Mouse (Mus musculus) kidney, adult 11 months (tissue): ENCODE measurements around the gene Rimbp2.
"Not testable (repeated sequence)": the region's sequence is repeated elsewhere in the genome, so short reads cannot be mapped to it uniquely, and the experiment has no call there.

Experiments used
- DNase-seq: peaks from one replicate; pipeline ENCODE4 v3.0.0; 2022

Gene Rimbp2

DNA sequence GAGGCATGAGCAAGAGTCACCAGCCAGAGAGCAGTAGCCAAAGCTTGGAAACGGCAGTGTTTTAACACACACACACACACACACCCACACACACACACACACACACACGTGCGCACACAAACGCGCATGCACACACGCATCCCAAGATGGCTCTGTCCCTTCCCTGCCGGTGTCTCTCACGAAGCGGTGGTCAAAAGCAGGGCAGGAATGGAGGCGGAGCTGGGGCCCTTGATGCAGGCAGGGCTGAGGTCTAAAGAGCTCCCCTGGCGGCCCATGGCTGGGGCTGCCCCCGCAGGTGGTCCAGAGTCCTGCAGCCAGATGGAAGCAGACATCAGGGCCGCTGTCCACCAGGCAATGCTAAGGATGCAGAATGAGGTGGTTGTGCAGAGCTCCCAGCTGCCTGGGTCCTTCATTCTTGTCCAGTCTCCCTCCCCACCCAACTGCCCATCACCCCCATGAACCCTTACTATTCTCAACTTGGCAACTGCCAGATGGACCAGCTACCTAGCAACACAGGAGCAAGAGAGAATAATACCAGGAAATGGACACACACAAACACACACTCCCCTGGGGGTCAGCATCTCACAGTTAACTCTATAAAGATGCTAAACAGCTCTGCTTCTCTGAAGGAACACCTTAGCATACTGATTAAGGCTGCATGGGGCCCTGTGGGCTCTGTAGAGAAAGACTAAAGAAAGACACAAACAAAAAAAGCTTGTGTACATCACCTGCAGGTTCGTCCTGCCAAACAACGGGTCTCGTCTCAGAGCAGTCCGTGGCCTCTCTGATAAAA, at the start of gene Rimbp2:
Rimbp2 (minus strand) TSS at position 209 of the 793 bp plus-strand sequence.
- DNase-seq, result no peak

DNA sequence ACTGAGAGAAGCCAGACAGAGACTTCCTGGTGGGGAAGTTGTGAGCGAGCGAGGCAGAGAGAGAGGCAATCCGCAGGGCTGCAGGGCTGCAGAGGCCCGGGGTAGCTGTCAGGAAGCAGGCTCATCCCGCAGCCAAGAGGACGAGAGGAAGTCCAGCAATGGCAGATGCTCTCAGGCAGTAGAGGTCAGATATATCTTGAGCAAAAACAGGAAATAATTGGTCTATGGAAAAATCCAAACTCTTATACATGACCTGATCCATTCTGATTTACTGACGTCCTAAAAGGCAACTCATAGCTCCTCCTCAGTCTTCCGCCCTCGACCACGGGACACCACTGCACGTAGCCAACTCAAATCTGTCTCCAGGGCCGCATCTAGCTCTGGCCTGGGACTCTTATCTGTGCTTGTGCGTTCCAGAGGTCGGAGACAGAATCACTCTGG, 49.3 kb upstream of the Rimbp2 start:
- peak; percentile 30 for DNase-seq

DNA sequence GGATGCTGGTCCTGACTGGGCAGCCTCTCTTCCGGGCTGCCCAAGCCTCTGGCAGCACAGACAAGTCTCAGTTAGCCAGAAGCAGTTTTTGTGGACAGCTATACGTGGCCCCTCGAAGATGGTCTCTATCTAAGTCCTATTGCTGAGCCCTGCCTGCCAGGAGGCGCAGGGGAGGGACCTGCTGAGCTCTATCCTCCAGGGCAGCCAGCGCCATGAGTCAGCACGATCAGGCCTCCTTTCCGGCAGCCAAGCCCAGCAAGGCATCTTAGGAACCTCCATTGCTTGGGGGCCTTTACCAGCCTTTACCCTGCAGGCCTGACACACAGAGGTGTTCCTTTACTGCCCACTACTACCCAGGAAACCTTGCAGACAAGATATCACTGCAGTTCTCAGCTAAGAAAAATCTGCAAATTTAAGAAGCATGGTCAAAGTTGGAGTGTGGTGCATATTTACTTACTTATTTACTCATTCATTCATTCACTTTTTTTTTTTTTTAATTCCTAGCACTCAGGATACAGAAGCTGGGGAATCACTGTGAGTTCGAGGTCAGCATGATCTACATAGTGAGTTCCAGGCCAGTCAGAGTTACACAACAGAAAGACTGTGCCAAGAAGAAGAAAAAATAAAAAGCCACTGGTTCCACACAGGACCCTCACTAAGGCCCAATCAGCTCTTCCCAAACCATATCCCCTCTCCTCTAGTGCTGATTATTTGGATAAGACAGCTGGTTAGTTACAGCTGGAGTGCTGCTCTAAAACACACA, 47.6 kb upstream of the Rimbp2 start:
- no peak for DNase-seq

DNA sequence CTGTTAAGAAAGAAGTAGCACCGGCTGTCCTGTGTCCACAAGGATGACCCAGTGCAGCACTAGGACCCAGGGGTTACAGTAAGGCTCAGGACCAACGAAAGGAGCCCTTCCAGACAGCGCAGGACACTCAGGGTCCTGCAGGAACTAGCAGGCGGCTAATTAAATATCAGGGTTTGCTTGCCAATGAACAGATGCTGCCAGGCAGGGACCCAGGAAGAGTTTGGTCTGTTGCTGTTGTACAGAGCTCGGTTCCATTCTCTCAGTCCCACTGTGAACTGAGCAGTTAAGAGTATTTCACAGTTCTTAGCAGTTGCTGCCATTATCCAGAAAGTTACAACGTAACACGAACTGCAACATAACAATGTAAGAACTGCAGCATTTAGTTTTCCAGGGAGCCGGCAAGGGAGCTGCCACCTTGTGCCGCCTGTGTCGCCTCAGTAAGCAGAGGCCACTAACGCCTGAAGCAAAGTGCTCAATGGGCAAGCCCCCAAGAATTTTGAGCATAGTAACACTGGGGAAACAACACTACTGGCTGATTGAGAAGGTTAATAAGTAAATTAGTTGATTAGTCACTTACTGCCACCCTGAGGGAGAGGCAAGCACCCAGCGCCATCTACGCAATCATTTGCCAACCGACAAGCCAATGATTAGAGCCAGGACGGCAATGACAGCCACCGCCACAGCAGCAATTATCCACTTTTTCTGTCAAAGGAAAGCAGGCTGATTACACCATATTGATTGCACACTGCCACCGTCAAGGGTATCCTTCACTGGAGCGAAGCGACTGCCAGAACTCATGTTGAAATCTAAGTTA, 34.1 kb upstream of the Rimbp2 start:
- DNase-seq, result peak; percentile 78

DNA sequence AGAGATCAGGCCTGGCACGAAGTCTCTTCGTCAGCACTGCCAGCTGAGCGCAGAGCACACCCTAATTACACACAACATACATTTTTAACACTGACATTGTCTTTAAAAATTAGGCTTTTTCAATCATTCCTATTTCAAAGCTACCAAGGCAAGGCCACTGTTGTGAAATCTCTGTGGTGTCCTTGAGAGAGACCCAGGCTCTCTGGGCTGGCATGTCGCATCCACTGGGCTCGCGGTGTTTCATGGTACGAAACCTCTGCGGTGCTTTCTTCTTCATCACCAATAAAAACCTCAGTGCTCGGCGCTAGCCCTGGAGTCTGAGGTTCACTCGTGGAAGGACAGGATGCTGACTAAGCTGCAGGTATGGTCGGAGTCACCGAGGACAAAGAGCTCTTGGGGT, 32.7 kb upstream of the Rimbp2 start:
- no peak for DNase-seq

DNA sequence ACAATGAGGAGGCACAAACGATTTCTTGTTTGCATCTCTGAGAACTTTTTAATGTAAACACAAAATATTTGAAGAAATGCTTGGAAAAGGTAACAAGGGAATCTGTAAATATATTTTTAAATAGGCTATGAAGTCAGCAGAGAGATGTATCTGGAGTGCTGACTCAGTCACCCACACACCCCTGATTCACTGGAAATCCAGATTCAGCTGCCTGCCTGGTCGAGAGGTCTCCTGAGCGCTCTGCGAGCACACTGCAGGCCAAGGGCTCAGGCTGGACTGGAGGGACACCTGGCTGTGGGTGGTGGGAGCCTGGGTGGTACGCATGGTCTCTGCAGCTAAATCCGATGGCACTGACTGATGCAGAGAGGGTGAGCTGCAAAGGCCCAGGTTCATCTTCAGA, 31.2 kb upstream of the Rimbp2 start:
- DNase-seq, result no peak

DNA sequence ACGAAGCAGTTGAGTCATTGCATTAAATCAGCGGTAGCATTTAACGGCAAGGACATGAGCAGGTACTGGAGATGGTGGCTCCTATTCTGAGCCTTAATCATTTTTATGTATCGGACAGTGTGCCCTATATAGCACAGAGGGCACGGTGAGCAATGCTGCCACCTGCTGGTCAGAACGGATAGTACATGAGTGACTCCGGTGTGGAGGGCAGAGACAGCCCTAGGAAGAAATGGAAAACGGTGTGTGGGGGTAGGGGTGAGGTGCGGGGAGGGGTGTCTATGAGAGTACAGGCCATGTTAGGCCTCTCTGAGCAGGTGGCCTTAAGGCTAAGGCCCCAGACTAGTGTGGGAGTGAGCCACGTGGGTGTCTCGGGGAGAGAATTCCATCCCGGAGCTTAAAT, 28.3 kb upstream of the Rimbp2 start:
- peak; percentile 31 for DNase-seq

DNA sequence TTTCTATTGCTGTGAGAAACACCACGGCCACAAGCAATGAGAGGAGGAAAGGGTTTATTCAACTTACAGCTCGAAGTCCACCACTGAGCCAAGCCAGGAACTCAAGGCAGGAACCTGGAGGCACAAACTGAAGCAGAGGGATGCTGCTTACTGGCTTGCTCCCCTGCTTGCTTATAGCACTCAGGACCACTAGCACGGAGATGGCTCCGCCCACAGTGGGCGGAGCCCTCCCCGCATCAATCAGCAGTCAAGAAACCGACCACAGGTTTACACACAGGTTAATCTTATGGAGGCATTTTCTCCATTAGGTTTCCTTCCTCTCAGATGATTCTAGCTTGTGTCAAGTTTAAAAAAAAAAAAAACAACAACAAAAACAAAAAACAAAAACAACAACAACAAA, 27.6 kb upstream of the Rimbp2 start:
- no peak for DNase-seq

DNA sequence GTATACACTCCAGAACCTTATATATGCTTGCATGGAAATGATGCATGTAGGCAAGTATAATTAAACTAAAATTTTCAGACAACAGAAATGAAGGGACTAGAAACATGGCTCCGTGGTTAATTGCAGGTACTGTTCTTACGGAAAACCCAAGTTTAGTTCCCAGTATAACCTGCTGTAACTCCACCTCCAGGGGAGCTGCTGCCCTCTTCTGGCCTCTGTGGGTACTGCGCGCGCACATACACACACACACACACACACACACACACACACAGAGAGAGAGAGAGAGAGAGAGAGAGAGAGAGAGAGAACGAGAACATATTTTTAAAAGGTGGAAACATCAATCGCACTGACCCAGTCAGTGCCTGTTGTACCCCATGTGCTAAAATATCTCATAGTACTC, 25.7 kb upstream of the Rimbp2 start:
- no peak for DNase-seq

DNA sequence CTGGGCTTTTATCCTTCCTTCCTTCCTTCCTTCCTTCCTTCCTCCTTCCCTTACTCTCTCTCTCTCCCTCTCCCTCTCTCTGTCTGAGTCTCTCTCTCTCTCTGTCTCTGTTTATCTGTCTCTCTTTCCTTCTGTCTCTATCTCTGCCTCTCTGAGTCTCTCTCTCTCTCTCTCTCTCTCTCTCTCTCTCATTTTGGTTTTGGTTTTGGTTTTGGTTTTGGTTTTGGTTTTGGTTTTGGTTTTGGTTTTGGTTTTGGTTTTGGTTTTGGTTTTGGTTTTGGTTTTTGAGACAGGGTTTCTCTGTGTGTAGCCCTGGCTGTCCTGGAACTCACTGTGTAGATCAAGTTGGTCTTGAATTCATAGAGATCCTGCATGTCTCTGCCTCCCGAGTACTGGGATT, 24.2 kb upstream of the Rimbp2 start:
- DNase-seq, result not testable (repeated sequence)

DNA sequence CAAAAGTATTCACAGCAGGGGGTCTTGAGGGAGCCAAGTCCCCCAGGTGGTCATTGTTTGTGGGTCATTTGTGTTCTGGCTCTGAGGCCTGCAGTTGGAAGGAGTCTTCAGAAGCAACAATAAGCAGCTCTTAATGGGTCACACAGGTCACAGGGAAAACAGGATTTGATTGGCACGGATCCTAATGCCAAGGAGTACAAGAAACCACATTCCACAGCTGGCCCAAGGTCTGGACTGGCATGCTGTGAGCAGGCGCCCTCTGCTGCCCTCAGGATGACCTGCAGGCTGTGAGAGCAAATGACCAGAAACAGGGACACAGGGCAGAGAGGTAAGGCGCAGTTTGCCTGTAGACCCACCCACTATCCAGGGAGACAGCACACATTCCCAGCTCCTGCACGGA, 23.0 kb upstream of the Rimbp2 start:
- peak; percentile 67 for DNase-seq

DNA sequence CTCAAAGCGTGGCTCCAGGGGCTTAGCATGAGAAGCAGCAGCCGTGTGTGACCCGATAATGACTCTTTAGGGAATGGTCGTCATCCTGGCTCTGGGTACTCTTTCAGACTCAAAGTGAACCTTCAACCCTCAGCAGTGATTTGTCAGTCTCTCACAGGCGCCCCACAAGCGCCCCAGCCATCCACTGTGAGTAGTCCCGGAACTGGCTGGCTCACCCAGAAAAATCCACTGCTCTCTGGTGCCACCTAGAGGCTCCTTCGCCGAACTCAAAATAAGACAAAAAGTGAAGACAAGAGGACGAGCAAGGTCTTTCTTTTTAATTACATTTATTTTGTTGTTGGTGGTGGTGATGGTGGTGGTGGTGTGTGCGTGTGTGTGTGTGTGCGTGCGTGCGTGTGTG, 18.0 kb upstream of the Rimbp2 start:
- peak; percentile 27 for DNase-seq

DNA sequence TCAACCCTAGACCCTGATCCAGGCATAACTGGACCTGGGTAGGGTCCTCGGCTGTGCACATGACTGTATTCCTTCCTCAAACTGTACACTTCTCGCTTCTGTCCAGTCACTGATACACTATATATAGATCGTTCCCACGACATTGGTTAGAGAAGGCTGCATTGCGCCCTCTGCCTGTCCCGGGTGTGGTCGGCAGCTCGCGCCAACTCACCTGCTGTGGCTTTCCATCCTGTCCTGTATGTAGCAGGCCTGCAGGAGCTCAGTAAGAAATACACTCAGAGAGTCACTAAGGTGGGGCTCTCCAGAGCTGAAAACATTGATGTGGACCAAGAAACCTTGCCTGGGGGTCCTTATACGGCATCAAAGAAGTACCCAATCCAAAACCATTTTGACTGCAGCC, 17.6 kb upstream of the Rimbp2 start:
- DNase-seq, result no peak

DNA sequence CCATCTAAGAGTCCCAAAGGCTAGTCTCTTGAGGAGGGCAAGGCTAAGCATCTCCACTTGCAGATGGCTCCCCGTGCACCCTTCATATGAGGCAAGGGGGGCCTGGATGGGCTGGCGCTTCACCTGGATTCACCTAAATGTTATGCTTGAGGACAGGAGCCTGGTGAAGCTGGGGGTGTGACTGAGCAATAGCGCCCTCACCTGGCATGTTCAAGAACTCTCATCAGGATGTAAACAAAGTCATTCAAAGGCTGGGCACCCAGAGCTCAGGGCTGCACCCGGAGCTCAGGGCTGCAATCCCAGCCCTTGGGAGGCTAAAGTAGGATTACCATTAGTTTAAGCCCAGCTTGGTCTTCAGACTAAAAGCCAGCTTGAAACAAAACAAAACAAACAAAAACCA, 11.1 kb upstream of the Rimbp2 start:
- DNase-seq, result no peak

DNA sequence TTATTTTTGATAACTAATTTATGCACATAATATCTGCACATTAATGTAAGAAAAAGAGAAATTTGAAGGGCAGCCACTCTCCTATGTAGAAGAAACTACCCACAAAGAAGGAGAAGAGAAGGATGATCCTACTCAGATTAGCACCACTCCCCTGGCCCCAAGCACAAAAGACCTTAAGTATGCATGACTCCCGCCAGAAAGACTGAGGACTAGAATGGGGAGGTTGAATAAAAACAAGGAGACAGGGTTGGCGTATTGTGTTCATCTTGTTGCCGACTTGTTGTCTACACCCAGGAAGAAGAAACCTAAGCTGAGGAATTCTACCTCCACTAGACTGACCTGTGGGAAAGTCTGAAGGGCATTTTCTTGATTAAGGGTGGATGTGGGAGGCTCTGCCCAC, 5.6 kb upstream of the Rimbp2 start:
- DNase-seq, result no peak

DNA sequence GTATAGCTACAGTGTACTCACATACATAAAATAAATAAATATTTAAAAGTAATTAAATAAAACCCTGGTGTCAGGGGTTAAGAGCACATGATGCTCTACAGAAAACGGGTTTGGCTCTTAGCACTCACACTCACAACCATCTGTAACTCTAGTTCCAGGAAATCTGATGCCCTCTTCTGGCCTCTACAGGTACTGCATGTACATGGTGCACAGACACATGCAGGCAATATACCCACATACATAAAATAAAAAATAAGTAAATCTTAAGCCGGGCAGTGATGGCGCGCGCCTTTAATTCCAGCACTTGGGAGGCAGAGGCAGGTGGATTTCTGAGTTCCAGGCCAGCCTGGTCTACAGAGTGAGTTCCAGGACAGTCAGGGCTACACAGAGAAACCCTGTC, 1.1 kb upstream of the Rimbp2 start:
- not testable (repeated sequence) for DNase-seq

DNA sequence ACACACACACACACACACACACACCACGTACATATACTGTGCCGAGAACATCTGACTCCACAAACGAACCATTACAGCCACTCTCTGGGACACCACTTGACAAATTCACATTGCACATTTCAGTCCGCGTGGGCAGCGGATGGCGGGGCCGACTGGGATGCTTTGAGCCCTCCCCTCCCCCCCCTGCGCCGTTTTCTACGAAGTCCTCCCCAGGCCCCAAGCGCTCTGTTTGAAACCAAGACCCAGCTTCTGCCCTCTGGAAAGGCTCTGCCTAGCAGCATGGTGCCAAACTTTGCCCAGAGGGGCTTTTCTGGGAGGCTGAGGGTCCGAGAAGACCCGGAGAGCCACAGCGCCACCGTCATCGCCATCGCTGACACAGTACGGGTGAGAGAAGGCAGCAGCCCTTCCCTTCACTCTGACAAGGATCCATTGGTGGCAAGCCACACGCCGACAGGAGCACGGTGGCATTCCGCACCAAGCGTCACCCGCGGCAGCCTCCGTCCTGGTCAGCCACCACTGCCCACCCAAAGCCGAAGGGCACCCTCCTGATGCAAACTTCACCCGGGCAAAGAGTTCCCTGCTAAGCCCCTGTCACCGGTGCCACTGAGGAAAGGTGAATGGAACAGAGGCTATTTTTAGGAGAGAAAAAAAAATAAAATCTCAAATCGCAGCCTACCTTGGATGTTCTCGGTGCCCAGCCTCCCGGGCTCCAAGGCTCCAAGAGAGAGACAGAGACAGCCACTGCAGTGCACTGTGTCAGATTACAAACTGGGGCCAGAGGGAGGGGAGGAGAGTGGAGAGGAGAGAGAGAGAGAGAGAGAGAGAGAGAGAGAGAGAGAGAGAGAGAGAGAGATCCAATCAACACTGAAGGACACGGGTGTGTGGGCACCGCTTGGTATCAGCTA, 743 bp downstream of the Rimbp2 start:
- DNase-seq, result no peak

DNA sequence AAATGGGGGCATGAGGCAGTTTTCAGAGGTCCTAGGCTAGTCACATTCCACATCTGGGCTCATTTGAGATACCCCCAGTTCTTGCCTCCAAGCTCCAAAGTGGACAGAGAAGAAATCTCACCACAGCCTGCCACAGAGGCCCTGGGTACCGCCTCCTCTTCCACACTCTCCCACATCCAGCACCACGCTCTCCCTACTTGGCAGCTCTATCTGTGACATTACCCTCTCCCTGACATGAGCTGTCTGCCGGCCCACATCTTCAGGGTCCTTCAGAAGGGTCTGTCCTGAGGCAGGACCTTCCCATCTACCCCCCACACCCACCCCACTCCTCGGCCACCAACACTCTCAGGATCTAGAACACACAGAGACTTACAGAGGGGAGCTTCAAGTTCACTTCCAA, 1.8 kb downstream of the Rimbp2 start:
- DNase-seq, result no peak

DNA sequence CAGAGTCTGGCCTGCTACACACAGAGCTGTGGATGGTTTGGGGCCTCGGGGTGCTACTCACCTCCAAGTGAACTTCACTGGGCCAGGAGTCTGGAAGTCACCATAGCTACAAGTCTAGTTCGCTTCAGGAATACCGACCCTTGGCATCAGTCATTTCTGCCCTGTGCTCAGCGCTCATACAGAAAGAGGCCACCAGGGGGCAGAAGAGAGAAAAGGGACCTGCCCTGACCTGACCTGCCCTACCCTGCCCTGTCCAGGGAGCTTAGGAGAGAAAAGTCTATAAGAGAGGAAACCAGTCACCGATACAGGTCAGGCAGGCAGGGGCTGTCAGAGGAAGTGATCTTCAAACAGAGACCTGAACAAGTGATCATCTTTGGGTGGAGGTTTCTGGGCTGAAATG, 6.2 kb downstream of the Rimbp2 start:
- no peak for DNase-seq

DNA sequence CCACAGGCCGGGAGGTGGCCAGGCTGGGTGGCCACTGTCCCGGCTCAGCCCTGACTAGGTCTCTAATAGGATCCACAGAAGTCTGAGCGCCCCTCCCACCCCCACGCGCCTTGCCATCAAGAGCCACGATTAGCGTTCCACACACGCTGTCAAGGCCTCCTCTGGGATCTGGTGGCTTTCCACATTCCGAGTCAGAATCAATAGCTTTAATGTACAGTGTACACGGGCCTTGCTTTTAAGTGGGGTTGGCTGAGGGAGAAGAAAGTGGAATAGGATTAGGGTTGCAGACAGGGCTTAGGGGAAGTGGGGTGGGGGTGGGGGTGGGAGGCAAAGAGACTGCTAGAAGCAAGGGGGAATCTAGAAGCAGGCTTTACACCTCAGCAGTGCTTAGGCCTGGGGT, 12.8 kb downstream of the Rimbp2 start:
- DNase-seq, result no peak

DNA sequence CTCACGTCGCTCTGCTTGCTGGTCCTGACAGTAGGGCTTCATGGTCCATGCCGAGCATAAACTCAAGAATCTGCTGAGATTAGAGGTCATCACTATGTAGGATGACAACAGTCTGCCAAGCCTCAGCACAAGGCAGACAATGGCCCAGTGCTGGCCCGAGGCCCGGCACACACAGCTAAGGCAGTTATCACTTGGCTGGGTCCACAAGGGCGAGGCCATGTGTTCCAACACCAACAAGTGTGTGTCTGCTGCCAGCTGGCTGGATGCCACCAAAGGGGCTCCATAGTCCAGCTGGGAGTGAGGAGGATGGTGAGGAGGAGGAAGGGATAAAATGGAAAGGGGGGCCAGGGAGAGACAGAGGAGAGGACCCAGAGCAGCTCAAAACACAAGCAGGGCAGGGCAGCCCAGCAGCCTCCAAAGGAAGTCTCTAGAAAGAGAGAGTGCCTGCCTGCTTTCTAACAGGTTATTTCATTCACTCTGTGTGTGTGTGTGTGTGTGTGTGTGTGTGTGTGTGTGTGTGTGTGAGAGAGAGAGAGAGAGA, 17.9 kb downstream of the Rimbp2 start:
- DNase-seq, result no peak

DNA sequence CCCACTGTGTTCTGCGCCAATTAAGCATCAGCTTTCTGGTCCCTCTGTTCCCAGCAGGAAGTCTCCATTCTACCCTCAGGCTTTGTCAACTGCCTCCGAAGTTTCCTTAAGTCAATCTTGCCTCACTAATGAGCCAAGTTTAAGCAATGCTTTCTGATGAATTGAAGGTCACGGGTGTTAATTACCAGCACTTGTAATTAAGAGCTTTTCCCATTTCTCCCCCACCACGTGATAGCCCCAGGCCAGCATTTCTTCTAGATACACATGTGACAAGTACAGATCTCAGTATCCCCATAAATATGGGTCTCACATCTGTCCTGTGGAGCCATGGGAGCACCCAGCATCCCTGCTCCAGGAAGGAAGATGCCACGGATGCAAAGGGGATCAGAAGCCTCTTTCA, 20.5 kb downstream of the Rimbp2 start:
- no peak for DNase-seq
